Mouse (Mus musculus): ENCODE results near the gene Macrod2. TPM values are rescaled to one million over a fixed set of nuclear protein-coding genes. Genes with fewer than 3 reads are reported as not detected.

Macrod2 gene
- polyA plus RNA-seq, 1 experiment: not detected

- WGBS: 56% methylated on average over 10 of the region's 10 CpGs
- TF ChIP-seq CTCF (IDR thresholded peaks at IDR 0.05; ENCODE audit: insufficient read depth, low read depth, low read length) (no peak), POLR2A (IDR thresholded peaks at IDR 0.05; ENCODE audit: insufficient read depth, low read depth, low read length) (no peak)
- no peak overlapping the region for H3K27ac ChIP-seq (ENCODE audit: insufficient read depth, low read depth, low read length)
- H3K4me1 ChIP-seq (ENCODE audit: control insufficient read depth, insufficient read depth, low read length): peaks cover 4% of the 10 kb centered on the region; the same call in 1 of the 2 replicates
- H3K4me3 ChIP-seq (ENCODE audit: insufficient read depth, low read depth, low read length): no peak overlapping the region
Observed at GRCm38 (mm10) chr2:142335103-142335999, 1940.2 kb downstream of the Macrod2 start.

GRCm38 (mm10) chr2:142344021-142344420 is 1948.9 kb downstream of the Macrod2 start:
- Histone ChIP-seq H3K4me3 (ENCODE audit: insufficient read depth, low read depth, low read length) (no peak overlapping the region), H3K27ac (ENCODE audit: insufficient read depth, low read depth, low read length) (no peak overlapping the region), H3K4me1 (ENCODE audit: control insufficient read depth, insufficient read depth, low read length) (no peaks in the 10 kb centered on the region)
- WGBS: 87% methylated on average over 1 of the region's 2 CpGs
- TF ChIP-seq CTCF (IDR thresholded peaks at IDR 0.05; ENCODE audit: insufficient read depth, low read depth, low read length): no peak
- no peak for TF ChIP-seq POLR2A (IDR thresholded peaks at IDR 0.05; ENCODE audit: insufficient read depth, low read depth, low read length)

- Histone ChIP-seq H3K4me1 (ENCODE audit: control insufficient read depth, insufficient read depth, low read length) (no peaks in the 10 kb centered on the region), H3K4me3 (ENCODE audit: insufficient read depth, low read depth, low read length) (no peak overlapping the region), H3K27ac (ENCODE audit: insufficient read depth, low read depth, low read length) (no peak overlapping the region)
- TF ChIP-seq CTCF (IDR thresholded peaks at IDR 0.05; ENCODE audit: insufficient read depth, low read depth, low read length) (no peak), POLR2A (IDR thresholded peaks at IDR 0.05; ENCODE audit: insufficient read depth, low read depth, low read length) (no peak)
- WGBS: 95% methylated on average over 2 of the region's 2 CpGs
Observed at GRCm38 (mm10) chr2:142344758-142345157, 1949.6 kb downstream of the Macrod2 start.

- Histone ChIP-seq H3K4me1 (ENCODE audit: control insufficient read depth, insufficient read depth, low read length) (no peaks in the 10 kb centered on the region), H3K27ac (ENCODE audit: insufficient read depth, low read depth, low read length) (no peak overlapping the region), H3K4me3 (ENCODE audit: insufficient read depth, low read depth, low read length) (no peak overlapping the region)
- TF ChIP-seq POLR2A (IDR thresholded peaks at IDR 0.05; ENCODE audit: insufficient read depth, low read depth, low read length): no peak
- TF ChIP-seq CTCF (IDR thresholded peaks at IDR 0.05; ENCODE audit: insufficient read depth, low read depth, low read length): no peak
Observed at GRCm38 (mm10) chr2:142349805-142350204, 1954.7 kb downstream of the Macrod2 start.

GRCm38 (mm10) chr2:142362888-142363287 is 1967.8 kb downstream of the Macrod2 start:
- 25% methylated on average over 5 of the region's 5 CpGs for WGBS
- Histone ChIP-seq H3K4me1 (ENCODE audit: control insufficient read depth, insufficient read depth, low read length) (peaks cover 2% of the 10 kb centered on the region; the same call in 1 of the 2 replicates), H3K4me3 (ENCODE audit: insufficient read depth, low read depth, low read length) (no peak overlapping the region), H3K27ac (ENCODE audit: insufficient read depth, low read depth, low read length) (no peak overlapping the region)
- no peak for TF ChIP-seq CTCF (IDR thresholded peaks at IDR 0.05; ENCODE audit: insufficient read depth, low read depth, low read length)
- no peak for TF ChIP-seq POLR2A (IDR thresholded peaks at IDR 0.05; ENCODE audit: insufficient read depth, low read depth, low read length)

- WGBS: 31% methylated on average over 3 of the region's 3 CpGs
- Histone ChIP-seq H3K4me3 (ENCODE audit: insufficient read depth, low read depth, low read length) (no peak overlapping the region), H3K4me1 (ENCODE audit: control insufficient read depth, insufficient read depth, low read length) (no peaks in the 10 kb centered on the region), H3K27ac (ENCODE audit: insufficient read depth, low read depth, low read length) (no peak overlapping the region)
- TF ChIP-seq POLR2A (IDR thresholded peaks at IDR 0.05; ENCODE audit: insufficient read depth, low read depth, low read length) (no peak), CTCF (IDR thresholded peaks at IDR 0.05; ENCODE audit: insufficient read depth, low read depth, low read length) (no peak)
Observed at GRCm38 (mm10) chr2:142373978-142374377, 1978.9 kb downstream of the Macrod2 start.

- Histone ChIP-seq H3K27ac (ENCODE audit: insufficient read depth, low read depth, low read length) (no peak overlapping the region), H3K4me3 (ENCODE audit: insufficient read depth, low read depth, low read length) (no peak overlapping the region), H3K4me1 (ENCODE audit: control insufficient read depth, insufficient read depth, low read length) (no peaks in the 10 kb centered on the region)
- 94% methylated on average over 2 of the region's 2 CpGs for WGBS
- no peak for TF ChIP-seq POLR2A (IDR thresholded peaks at IDR 0.05; ENCODE audit: insufficient read depth, low read depth, low read length)
- TF ChIP-seq CTCF (IDR thresholded peaks at IDR 0.05; ENCODE audit: insufficient read depth, low read depth, low read length): no peak
Observed at GRCm38 (mm10) chr2:142380563-142380962, 1985.5 kb downstream of the Macrod2 start.

GRCm38 (mm10) chr2:142381081-142381579 is 1986.0 kb downstream of the Macrod2 start:
- Histone ChIP-seq H3K4me3 (ENCODE audit: insufficient read depth, low read depth, low read length) (no peak overlapping the region), H3K4me1 (ENCODE audit: control insufficient read depth, insufficient read depth, low read length) (no peaks in the 10 kb centered on the region), H3K27ac (ENCODE audit: insufficient read depth, low read depth, low read length) (no peak overlapping the region)
- TF ChIP-seq CTCF (IDR thresholded peaks at IDR 0.05; ENCODE audit: insufficient read depth, low read depth, low read length): no peak
- TF ChIP-seq POLR2A (IDR thresholded peaks at IDR 0.05; ENCODE audit: insufficient read depth, low read depth, low read length): no peak
- WGBS: 98% methylated on average over 2 of the region's 2 CpGs

- H3K27ac ChIP-seq (ENCODE audit: insufficient read depth, low read depth, low read length): no peak overlapping the region
- H3K4me1 ChIP-seq (ENCODE audit: control insufficient read depth, insufficient read depth, low read length): no peaks in the 10 kb centered on the region
- no peak overlapping the region for H3K4me3 ChIP-seq (ENCODE audit: insufficient read depth, low read depth, low read length)
- TF ChIP-seq POLR2A (IDR thresholded peaks at IDR 0.05; ENCODE audit: insufficient read depth, low read depth, low read length) (no peak), CTCF (IDR thresholded peaks at IDR 0.05; ENCODE audit: insufficient read depth, low read depth, low read length) (no peak)
Observed at GRCm38 (mm10) chr2:142393546-142393945, 1998.4 kb downstream of the Macrod2 start.
